Mouse (Mus musculus): Measurements from ENCODE around the gene Gm5089. TPM values are rescaled to one million over a fixed set of nuclear protein-coding genes. Genes with fewer than 3 reads are reported as not detected.
"Not testable (repeated sequence)": the region's sequence is repeated elsewhere in the genome, so short reads cannot be mapped to it uniquely, and the experiment has no call there.

Gene Gm5089
- polyA plus RNA-seq, 1 experiment from 2014 or later, result 0.46 TPM

- H3K27ac ChIP-seq (replicated peaks), result 0 out of 2 replicates have a peak overlapping the region, but pooled peaks have one; percentile 23
- 0 out of 2 replicates have a peak overlapping the region, but pooled peaks have one; percentile 18 for H3K9ac ChIP-seq
Measured at GRCm38 (mm10) chr14:122460226-122460625, 9.3 kb upstream of the Gm5089 start.

GRCm38 (mm10) chr14:122459776-122460175, 8.9 kb upstream of the Gm5089 start:
- 0 out of 2 replicates have a peak overlapping the region, but pooled peaks have one; percentile 23 for H3K27ac ChIP-seq (replicated peaks)
- H3K27me3 ChIP-seq, result peaks cover 74% of the 10 kb centered on the region
- ATAC-seq (ENCODE audit: low read depth), result no peak
- 0 out of 2 replicates have a peak overlapping the region, but pooled peaks have one; percentile 18 for H3K9ac ChIP-seq
- peaks cover 16% of the 10 kb centered on the region for H3K4me1 ChIP-seq (replicated peaks)
- H3K4me3 ChIP-seq, result peak overlapping the region; percentile 17; the same call in 1 of the 2 replicates
- H3K36me3 ChIP-seq, result no peaks in the 10 kb centered on the region
- 75% methylated on average over 1 of the region's 1 CpGs for WGBS
- peak overlapping the region; percentile 39 for H3K4me2 ChIP-seq
- no peaks in the 10 kb centered on the region for H3K9me3 ChIP-seq

More at GRCm38 (mm10) chr14:122460226-122460625, 9.3 kb upstream of the Gm5089 start:
- no peaks in the 10 kb centered on the region for H3K9me3 ChIP-seq
- peak overlapping the region; percentile 17 for H3K4me3 ChIP-seq
- H3K36me3 ChIP-seq, result no peaks in the 10 kb centered on the region
- no peak for ATAC-seq (ENCODE audit: low read depth)
- peak overlapping the region; percentile 39 for H3K4me2 ChIP-seq
- 32% methylated on average over 5 of the region's 5 CpGs for WGBS
- H3K27me3 ChIP-seq, result peaks cover 74% of the 10 kb centered on the region
- peaks cover 21% of the 10 kb centered on the region for H3K4me1 ChIP-seq (replicated peaks)

- H3K9ac ChIP-seq; H3K36me3 ChIP-seq; H3K4me2 ChIP-seq; H3K9me3 ChIP-seq; ATAC-seq (ENCODE audit: low read depth); H3K27ac ChIP-seq (replicated peaks); H3K4me3 ChIP-seq: not testable (repeated sequence)
- WGBS, result 71% methylated on average over 12 of the region's 12 CpGs
- peaks cover 14% of the 10 kb centered on the region for H3K4me1 ChIP-seq (replicated peaks)
- peaks cover 74% of the 10 kb centered on the region for H3K27me3 ChIP-seq
Measured at GRCm38 (mm10) chr14:122459332-122459731, 8.4 kb upstream of the Gm5089 start.

- H3K9me3 ChIP-seq, result no peaks in the 10 kb centered on the region
- H3K4me1 ChIP-seq (replicated peaks), result peaks cover 37% of the 10 kb centered on the region
- peaks cover 77% of the 10 kb centered on the region for H3K27me3 ChIP-seq
- no peak overlapping the region for H3K4me2 ChIP-seq
- no peak for ATAC-seq (ENCODE audit: low read depth)
- no peak overlapping the region for H3K27ac ChIP-seq (replicated peaks)
- H3K9ac ChIP-seq, result no peak overlapping the region
- no peaks in the 10 kb centered on the region for H3K36me3 ChIP-seq
- 15% methylated on average over 4 of the region's 4 CpGs for WGBS
- no peak overlapping the region for H3K4me3 ChIP-seq
Measured at GRCm38 (mm10) chr14:122455562-122455958, 4.6 kb upstream of the Gm5089 start.

- 0 out of 2 replicates have a peak overlapping the region, but pooled peaks have one; percentile 28 for H3K27ac ChIP-seq (replicated peaks)
- ATAC-seq (ENCODE audit: low read depth), result no peak
- 17% methylated on average over 10 of the region's 10 CpGs for WGBS
Measured at GRCm38 (mm10) chr14:122454901-122455561, 4.1 kb upstream of the Gm5089 start.

GRCm38 (mm10) chr14:122453996-122454738, 3.3 kb upstream of the Gm5089 start:
- H3K27me3 ChIP-seq, result peaks cover 80% of the 10 kb centered on the region

More at GRCm38 (mm10) chr14:122454901-122455561, 4.1 kb upstream of the Gm5089 start:
- H3K36me3 ChIP-seq, result no peaks in the 10 kb centered on the region
- no peaks in the 10 kb centered on the region for H3K9me3 ChIP-seq
- H3K9ac ChIP-seq, result no peak overlapping the region
- H3K27me3 ChIP-seq, result peaks cover 77% of the 10 kb centered on the region
- H3K4me2 ChIP-seq, result no peak overlapping the region
- H3K4me1 ChIP-seq (replicated peaks), result peaks cover 42% of the 10 kb centered on the region
- no peak overlapping the region for H3K4me3 ChIP-seq

GRCm38 (mm10) chr14:122453388-122453995, 2.6 kb upstream of the Gm5089 start:
- H3K27ac ChIP-seq (replicated peaks), result peak overlapping the region; percentile 75
- no peaks in the 10 kb centered on the region for H3K36me3 ChIP-seq
- peak overlapping the region; percentile 17; the same call in 1 of the 2 replicates for H3K4me3 ChIP-seq
- peaks cover 47% of the 10 kb centered on the region for H3K4me1 ChIP-seq (replicated peaks)
- peak; percentile 80 for ATAC-seq (ENCODE audit: low read depth)
- H3K4me2 ChIP-seq, result peak overlapping the region; percentile 49
- H3K9ac ChIP-seq, result peak overlapping the region; percentile 55
- peaks cover 82% of the 10 kb centered on the region for H3K27me3 ChIP-seq
- H3K9me3 ChIP-seq, result no peaks in the 10 kb centered on the region
- 2% methylated on average over 32 of the region's 32 CpGs for WGBS

More at GRCm38 (mm10) chr14:122453996-122454738, 3.3 kb upstream of the Gm5089 start:
- Histone ChIP-seq H3K27ac (replicated peaks) (peak overlapping the region; percentile 18; the same call in 1 of the 2 replicates), H3K36me3 (no peaks in the 10 kb centered on the region), H3K4me1 (replicated peaks) (peaks cover 47% of the 10 kb centered on the region), H3K4me3 (peak overlapping the region; percentile 17; the same call in 1 of the 2 replicates), H3K9ac (no peak overlapping the region), H3K4me2 (peak overlapping the region; percentile 49), H3K9me3 (no peaks in the 10 kb centered on the region)
- WGBS, result 3% methylated on average over 12 of the region's 12 CpGs
- ATAC-seq (ENCODE audit: low read depth), result peak; percentile 46

- WGBS, result 8% methylated on average over 13 of the region's 13 CpGs
- Histone ChIP-seq H3K27ac (replicated peaks) (peak overlapping the region; percentile 75), H3K36me3 (no peaks in the 10 kb centered on the region), H3K9me3 (no peaks in the 10 kb centered on the region), H3K4me2 (peak overlapping the region; percentile 49), H3K27me3 (peaks cover 86% of the 10 kb centered on the region), H3K9ac (peak overlapping the region; percentile 55), H3K4me3 (no peak overlapping the region), H3K4me1 (replicated peaks) (peaks cover 47% of the 10 kb centered on the region)
- peak; percentile 45 for ATAC-seq (ENCODE audit: low read depth)
Measured at GRCm38 (mm10) chr14:122452701-122453387, 1.9 kb upstream of the Gm5089 start.

GRCm38 (mm10) chr14:122451551-122452145, 733 bp upstream of the Gm5089 start:
- Histone ChIP-seq H3K4me1 (replicated peaks) (peaks cover 47% of the 10 kb centered on the region), H3K9me3 (no peaks in the 10 kb centered on the region), H3K4me2 (peak overlapping the region; percentile 69), H3K36me3 (no peaks in the 10 kb centered on the region), H3K4me3 (no peak overlapping the region), H3K27me3 (peaks cover 98% of the 10 kb centered on the region), H3K9ac (no peak overlapping the region), H3K27ac (replicated peaks) (no peak overlapping the region)
- ATAC-seq (ENCODE audit: low read depth), result no peak
- WGBS, result 54% methylated on average over 5 of the region's 5 CpGs

- Histone ChIP-seq H3K27ac (replicated peaks) (peak overlapping the region; percentile 78; the same call in 1 of the 2 replicates), H3K9me3 (no peaks in the 10 kb centered on the region), H3K4me1 (replicated peaks) (peaks cover 47% of the 10 kb centered on the region), H3K36me3 (no peaks in the 10 kb centered on the region), H3K4me3 (peak overlapping the region; percentile 41), H3K4me2 (peak overlapping the region; percentile 69), H3K9ac (peak overlapping the region; percentile 64), H3K27me3 (peaks cover 98% of the 10 kb centered on the region)
- 4% methylated on average over 29 of the region's 29 CpGs for WGBS
- 0 out of 2 replicates have a peak, but pooled peaks have one; percentile 4 for ATAC-seq (ENCODE audit: low read depth)
Measured at GRCm38 (mm10) chr14:122449601-122450495, 1.1 kb downstream of the Gm5089 start.
